Mouse (Mus musculus): ENCODE data around the gene Galnt13.

DNA sequence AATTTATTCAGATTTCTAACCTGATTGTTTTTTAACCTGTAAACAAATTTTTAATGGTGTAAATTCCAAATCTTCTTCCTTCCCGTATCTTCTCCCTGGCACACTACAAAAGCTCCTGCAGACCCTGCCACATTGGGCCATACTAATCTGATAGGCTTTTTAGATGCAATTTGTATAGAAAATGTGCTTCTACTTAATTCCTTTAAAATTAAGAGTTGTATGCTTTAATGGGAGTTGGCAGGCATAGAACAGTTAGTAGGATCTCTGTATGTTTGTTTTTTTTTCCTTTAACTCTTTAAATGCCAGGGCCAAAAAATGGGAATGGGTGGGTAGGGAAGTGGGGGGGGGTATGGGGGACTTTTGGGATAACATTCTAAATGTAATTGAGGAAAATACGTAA, 315.1 kb downstream of the Galnt13 start:
- TF ChIP-seq CTCF (IDR thresholded peaks at IDR 0.05; ENCODE audit: control insufficient read depth, insufficient read depth, insufficient read length): no peak
- TF ChIP-seq MYOG (IDR thresholded peaks at IDR 0.05; ENCODE audit: control insufficient read depth, extremely low read depth, insufficient read length): no peak
- TF ChIP-seq USF1 (IDR thresholded peaks at IDR 0.05; ENCODE audit: low read depth): no peak
